Mouse (Mus musculus): Measurements from ENCODE around the gene Mtcp1.

Gene Mtcp1

GRCm38 (mm10) chrX:75415936-75416785, at the start of gene Mtcp1, which contains the start of the genes Cmc4 and Brcc3:
TSS of gene Mtcp1 (minus strand) at chrX:75416588.
TSS of gene Cmc4 (minus strand) at chrX:75416584.
TSS of gene Brcc3 (plus strand) at chrX:75416628.
- ATAC-seq (ENCODE audit: insufficient number of reproducible peaks, low FRiP score, low TSS enrichment) = peak; percentile 100

- no peak for ATAC-seq (ENCODE audit: insufficient number of reproducible peaks, low FRiP score, low TSS enrichment)
Observed at GRCm38 (mm10) chrX:75454597-75454996, 38.2 kb upstream of the Mtcp1 start.

- no peak for ATAC-seq (ENCODE audit: insufficient number of reproducible peaks, low FRiP score, low TSS enrichment)
Observed at GRCm38 (mm10) chrX:75409711-75410110, 6.7 kb downstream of the Mtcp1 start.

GRCm38 (mm10) chrX:75403350-75403749, 13.0 kb downstream of the Mtcp1 start:
- no peak for ATAC-seq (ENCODE audit: insufficient number of reproducible peaks, low FRiP score, low TSS enrichment)

- no peak for ATAC-seq (ENCODE audit: insufficient number of reproducible peaks, low FRiP score, low TSS enrichment)
Observed at GRCm38 (mm10) chrX:75402668-75403067, 13.7 kb downstream of the Mtcp1 start.

GRCm38 (mm10) chrX:75399471-75399870, 16.9 kb downstream of the Mtcp1 start:
- no peak for ATAC-seq (ENCODE audit: insufficient number of reproducible peaks, low FRiP score, low TSS enrichment)

- peak; percentile 94 for ATAC-seq (ENCODE audit: insufficient number of reproducible peaks, low FRiP score, low TSS enrichment)
Observed at GRCm38 (mm10) chrX:75382195-75382771, 34.1 kb downstream of the Mtcp1 start, which contains the start of the genes Fundc2 and F8. TSS of gene Fundc2 (plus strand) at chrX:75382399. TSS of gene F8 (minus strand) at chrX:75382615.

- no peak for ATAC-seq (ENCODE audit: insufficient number of reproducible peaks, low FRiP score, low TSS enrichment)
Observed at GRCm38 (mm10) chrX:75381699-75382098, 34.7 kb downstream of the Mtcp1 start.

GRCm38 (mm10) chrX:75381176-75381575, 35.2 kb downstream of the Mtcp1 start:
- no peak for ATAC-seq (ENCODE audit: insufficient number of reproducible peaks, low FRiP score, low TSS enrichment)

- ATAC-seq (ENCODE audit: insufficient number of reproducible peaks, low FRiP score, low TSS enrichment) = no peak
Observed at GRCm38 (mm10) chrX:75376815-75377214, 39.6 kb downstream of the Mtcp1 start.

GRCm38 (mm10) chrX:75372666-75373425, 43.5 kb downstream of the Mtcp1 start:
- no peak for ATAC-seq (ENCODE audit: insufficient number of reproducible peaks, low FRiP score, low TSS enrichment)

GRCm38 (mm10) chrX:75370197-75370596, 46.2 kb downstream of the Mtcp1 start:
- no peak for ATAC-seq (ENCODE audit: insufficient number of reproducible peaks, low FRiP score, low TSS enrichment)

Data from cerebellum, adult (tissue).